Mouse (Mus musculus) CH12.LX (cell line): ENCODE measurements at regions not wholly inside any gene's neighbourhood (a gene's known extent, or its start where the extent isn't known, plus 50 kb on each side); places are given as distances from the start of the nearest gene placed in this dataset.

ENCODE experiments used
- DNase-seq: peaks from one replicate; pipeline ENCODE4 v3.0.0-alpha.2; 2013; ENCODE audit errors: extremely low read depth
- H3K27ac ChIP-seq: 2 replicates; pipeline ENCODE4 v1.5.1; 2012; ENCODE audit warnings: low read depth, mild to moderate bottlenecking, control low read depth, moderate library complexity; ENCODE audit not compliant: insufficient read depth
- H3K27me3 ChIP-seq: replicated peaks from 2 replicates; pipeline ENCODE3; 2012; ENCODE audit warnings: inconsistent platforms
- H3K36me3 ChIP-seq, 2 experiments: replicated peaks in 1 of 2; 2 replicates each; pipeline versions ENCODE3 to v1.6.1; 2012; ENCODE audit warnings: inconsistent platforms in 1 of 2, low read length in 1 of 2, mild to moderate bottlenecking in 1 of 2, mixed read lengths in 1 of 2, moderate library complexity in 1 of 2; ENCODE audit not compliant: control insufficient read depth in 1 of 2, insufficient read depth in 1 of 2
- H3K4me1 ChIP-seq, 2 experiments: 2 replicates each; pipeline ENCODE4 v1.6.1; 2012; ENCODE audit warnings: inconsistent platforms in 1 of 2, moderate library complexity in 1 of 2; ENCODE audit not compliant: insufficient read depth in 2 of 2, control insufficient read depth in 1 of 2
- H3K4me2 ChIP-seq: 2 replicates; pipeline ENCODE4 v1.6.1; 2012; ENCODE audit warnings: low read depth, mild to moderate bottlenecking, control low read depth; ENCODE audit not compliant: poor library complexity, insufficient read depth, severe bottlenecking
- H3K4me3 ChIP-seq, 3 experiments: fragments of 150-350 bp in 1 of 3; sonication (generic) in 1 of 3; replicated peaks in 1 of 3; 2 replicates each; pipeline versions ENCODE3 to v1.5.1; 2011 to 2012; ENCODE audit warnings: low read depth in 2 of 3, low read length in 2 of 3, mild to moderate bottlenecking in 2 of 3, moderate library complexity in 2 of 3, control low read depth in 1 of 3, improper control_type of control experiment in 1 of 3, inconsistent platforms in 1 of 3, mixed read lengths in 1 of 3; ENCODE audit not compliant: poor library complexity in 1 of 3
- H3K79me2 ChIP-seq: replicated peaks from 2 replicates; pipeline ENCODE4 v1.6.1; 2012; ENCODE audit warnings: mild to moderate bottlenecking, moderate library complexity; ENCODE audit not compliant: control insufficient read depth, poor library complexity, insufficient read depth, severe bottlenecking; ENCODE audit errors: extremely low read depth
- H3K9ac ChIP-seq: 2 replicates; pipeline ENCODE4 v1.6.1; 2012; ENCODE audit warnings: low read depth, mild to moderate bottlenecking, control low read depth, moderate library complexity; ENCODE audit not compliant: insufficient read depth
- H3K9me3 ChIP-seq: replicated peaks from 2 replicates; pipeline ENCODE3; 2012; ENCODE audit warnings: low read length, inconsistent platforms, mixed read lengths
- CHD2 ChIP-seq: IDR thresholded peaks from 2 replicates; pipeline ENCODE4 v1.6.1; 2011; ENCODE audit warnings: low read length, improper control_type of control experiment
- E2F4 ChIP-seq: IDR thresholded peaks from 2 replicates; pipeline ENCODE4 v1.6.1; 2011; ENCODE audit warnings: low read depth, low read length, improper control_type of control experiment; ENCODE audit not compliant: insufficient replicate concordance
- GABPA ChIP-seq: IDR thresholded peaks from 2 replicates; pipeline ENCODE4 v1.6.1; 2012; ENCODE audit warnings: low read depth, low read length, improper control_type of control experiment, inconsistent platforms; ENCODE audit not compliant: insufficient replicate concordance
- IRF4 ChIP-seq: IDR thresholded peaks from 2 replicates; pipeline ENCODE4 v1.6.1; 2014; ENCODE audit warnings: low read depth, mild to moderate bottlenecking, inconsistent platforms, low read length, improper control_type of control experiment
- JUND ChIP-seq: conservative IDR thresholded peaks from 2 replicates; pipeline ENCODE4 v1.6.1; 2011; ENCODE audit warnings: low read depth, low read length, improper control_type of control experiment
- MAFK ChIP-seq: IDR thresholded peaks from 2 replicates; pipeline ENCODE4 v1.6.1; 2011; ENCODE audit warnings: low read length, improper control_type of control experiment; ENCODE audit not compliant: insufficient replicate concordance
- MAX ChIP-seq: IDR thresholded peaks from 2 replicates; pipeline ENCODE4 v1.6.1; 2011; ENCODE audit warnings: low read length, improper control_type of control experiment
- MYC ChIP-seq: IDR thresholded peaks from 2 replicates; pipeline ENCODE4 v1.6.1; 2011; ENCODE audit warnings: low read depth, mild to moderate bottlenecking, improper control_type of control experiment, low read length
- PAX5 ChIP-seq: IDR thresholded peaks from 2 replicates; pipeline ENCODE4 v1.6.1; 2012; ENCODE audit warnings: low read length, inconsistent platforms, mixed read lengths
- POLR2A ChIP-seq: IDR thresholded peaks from 2 replicates; pipeline ENCODE4 v1.6.1; 2011; ENCODE audit warnings: low read depth, mild to moderate bottlenecking, improper control_type of control experiment, low read length
- POLR2AphosphoS2 ChIP-seq: IDR thresholded peaks from 2 replicates; pipeline ENCODE4 v1.6.1; 2011; ENCODE audit warnings: low read depth, low read length, improper control_type of control experiment
- RCOR1 ChIP-seq: conservative IDR thresholded peaks from 2 replicates; pipeline ENCODE4 v1.6.1; 2012; ENCODE audit warnings: low read depth, mild to moderate bottlenecking, inconsistent platforms, low read length, improper control_type of control experiment
- SIN3A ChIP-seq: IDR thresholded peaks from 2 replicates; pipeline ENCODE4 v1.6.1; 2012; ENCODE audit warnings: low read length, improper control_type of control experiment, inconsistent platforms
- SMC3 ChIP-seq: IDR thresholded peaks from 2 replicates; pipeline ENCODE4 v1.6.1; 2011; ENCODE audit warnings: low read depth, low read length, improper control_type of control experiment
- TBP ChIP-seq: conservative IDR thresholded peaks from 2 replicates; pipeline ENCODE4 v1.6.1; 2011; ENCODE audit warnings: low read depth, low read length, improper control_type of control experiment
- TCF12 ChIP-seq: IDR thresholded peaks from 2 replicates; pipeline ENCODE4 v1.6.1; 2014; ENCODE audit warnings: low read depth, mild to moderate bottlenecking, inconsistent platforms, low read length, improper control_type of control experiment
- UBTF ChIP-seq: IDR thresholded peaks from 2 replicates; pipeline ENCODE4 v1.6.1; 2012; ENCODE audit warnings: low read depth, mild to moderate bottlenecking, inconsistent platforms, low read length, improper control_type of control experiment, moderate library complexity
- USF1 ChIP-seq: IDR thresholded peaks from 2 replicates; pipeline ENCODE4 v1.6.1; 2014; ENCODE audit warnings: low read depth, mild to moderate bottlenecking, inconsistent platforms, low read length, improper control_type of control experiment
- USF2 ChIP-seq: conservative IDR thresholded peaks from 2 replicates; pipeline ENCODE4 v1.6.1; 2011; ENCODE audit warnings: low read depth, low read length, improper control_type of control experiment
- ZMIZ1 ChIP-seq: IDR thresholded peaks from 2 replicates; pipeline ENCODE4 v1.6.1; 2012; ENCODE audit warnings: low read depth, mild to moderate bottlenecking, inconsistent platforms, low read length, improper control_type of control experiment
- ZNF384 ChIP-seq: IDR thresholded peaks from 2 replicates; pipeline ENCODE4 v1.6.1; 2012; ENCODE audit warnings: low read depth, low read length, improper control_type of control experiment, inconsistent platforms
- dilution Hi-C: fragments of 300-500 bp; cut with MboI; formaldehyde crosslinking; loops from 2 replicates; pipeline ENCODE4 v1.14.3; 2020; ENCODE audit warnings: low sequenced_read_pairs; ENCODE audit not compliant: extremely low pct_unique_long_range_greater_than_20kb, extremely low pct_ligation_motif_present
- in situ Hi-C: fragments of 300-500 bp; cut with MboI; formaldehyde crosslinking; loops from 3 replicates; pipeline ENCODE4 v1.14.3; 2019; ENCODE audit warnings: low sequenced_read_pairs, low pct_ligation_motif_present, low pct_unique_long_range_greater_than_20kb, mixed read lengths

DNA sequence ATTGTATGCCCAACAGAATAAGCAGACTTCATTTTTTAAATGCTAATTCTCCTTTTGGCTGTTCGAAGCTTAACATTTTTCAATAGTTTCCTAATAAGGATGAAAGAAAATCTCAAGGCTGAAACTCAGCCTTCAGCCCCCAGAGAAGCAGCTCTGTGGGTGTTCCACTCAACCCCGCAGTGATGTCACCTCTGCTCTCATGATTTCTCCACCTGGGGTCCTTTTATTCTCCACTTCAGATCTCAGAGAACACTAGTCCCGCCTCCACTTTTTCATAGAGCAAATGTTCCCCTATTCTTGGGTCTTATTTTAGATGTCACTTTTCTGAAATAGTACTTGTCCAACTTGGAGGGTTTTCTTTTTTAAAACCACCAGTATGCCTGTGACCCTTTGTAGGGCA is 567.3 kb downstream of the Cntn3 start:
- Histone ChIP-seq H3K27me3 (no peaks in the 10 kb centered on the region), H3K27ac (no peak overlapping the region), H3K4me3 (no peak overlapping the region), H3K36me3 (no peaks in the 10 kb centered on the region), H3K9ac (no peak overlapping the region), H3K4me2 (no peak overlapping the region), H3K4me1 (no peaks in the 10 kb centered on the region), H3K79me2 (no peaks in the 10 kb centered on the region), H3K9me3 (peaks cover 29% of the 10 kb centered on the region)
- in situ Hi-C loops (no loop called here), dilution Hi-C loops (no loop called here)
- DNase-seq = no peak
- TF ChIP-seq IRF4 (no peak), RCOR1 (no peak), PAX5 (no peak), POLR2AphosphoS2 (no peak), E2F4 (no peak), SIN3A (no peak), POLR2A (no peak), UBTF (no peak), MAFK (no peak), USF2 (no peak), MYC (no peak)

- TF ChIP-seq PAX5 = no peak
- TF ChIP-seq USF1 = no peak
- TF ChIP-seq UBTF = no peak
- TF ChIP-seq GABPA = no peak
- no peak for TF ChIP-seq TBP
- TF ChIP-seq ZNF384 = no peak
- TF ChIP-seq SIN3A = no peak
- TF ChIP-seq USF2 = no peak
- no peak for TF ChIP-seq ZMIZ1
- TF ChIP-seq E2F4 = no peak
- no peak for TF ChIP-seq POLR2A
- TF ChIP-seq MYC = no peak
- TF ChIP-seq JUND = no peak
- no peak for TF ChIP-seq CHD2
- TF ChIP-seq SMC3 = no peak
- TF ChIP-seq TCF12 = no peak
- TF ChIP-seq MAX = no peak
- Histone ChIP-seq H3K9me3 (peaks cover 24% of the 10 kb centered on the region), H3K9ac (no peak overlapping the region), H3K36me3 (no peaks in the 10 kb centered on the region), H3K4me1 (no peaks in the 10 kb centered on the region), H3K4me2 (no peak overlapping the region), H3K27me3 (no peaks in the 10 kb centered on the region), H3K79me2 (no peaks in the 10 kb centered on the region), H3K4me3 (no peak overlapping the region), H3K27ac (no peak overlapping the region)
- dilution Hi-C loops = no loop called here
- no peak for DNase-seq
- in situ Hi-C loops = no loop called here
These were observed 574.7 kb downstream of the Cntn3 start for GRCm38 (mm10) chr6:101998181-101998580.
